Mouse (Mus musculus): Measurements from ENCODE around the gene Cadps2.

- TF ChIP-seq CTCF (IDR thresholded peaks at IDR 0.05; ENCODE audit: low read depth), result peak; percentile 25; the same call in 1 of the 2 replicates
- TF ChIP-seq EP300 (IDR thresholded peaks at IDR 0.05; ENCODE audit: low read depth), result no peak
Observed at GRCm38 (mm10) chr6:23886418-23886817, 47.2 kb upstream of the Cadps2 start.
